Mouse (Mus musculus) liver, embryonic 13.5 days (tissue): ENCODE data around the gene Vmn2r63. TPM values are rescaled to one million over a fixed set of nuclear protein-coding genes. Genes with fewer than 3 reads are reported as not detected.
"Not testable (repeated sequence)": the region's sequence is repeated elsewhere in the genome, so short reads cannot be mapped to it uniquely, and the experiment has no call there.

Experiments used
- ATAC-seq: fragments of 200-750 bp; cut with Nextera tagmentation; 2 replicates; pipeline ENCODE4 v1.8.0; 2017; ENCODE audit warnings: low read depth, mild to moderate bottlenecking, moderate number of reproducible peaks, moderate library complexity
- DNase-seq: peaks from one replicate; pipeline ENCODE4 v3.0.0; 2022
- H3K27ac ChIP-seq: fragments of 300-500 bp; sonication (generic); 2 replicates; pipeline ENCODE4 v1.5.1; 2015; ENCODE audit warnings: moderate library complexity, mild to moderate bottlenecking, inconsistent platforms
- H3K27me3 ChIP-seq: fragments of 300-500 bp; sonication (generic); 2 replicates; pipeline ENCODE4 v1.6.1; 2015; ENCODE audit warnings: mild to moderate bottlenecking, inconsistent platforms
- H3K36me3 ChIP-seq: fragments of 300-500 bp; sonication (generic); 2 replicates; pipeline ENCODE4 v1.6.1; 2015; ENCODE audit warnings: mild to moderate bottlenecking, inconsistent platforms
- H3K4me1 ChIP-seq: fragments of 300-500 bp; sonication (generic); replicated peaks from 2 replicates; pipeline ENCODE4 v1.6.1; 2015; ENCODE audit warnings: inconsistent platforms
- H3K4me2 ChIP-seq: fragments of 300-500 bp; sonication (generic); 2 replicates; pipeline ENCODE4 v1.6.1; 2015; ENCODE audit warnings: inconsistent platforms, mild to moderate bottlenecking, moderate library complexity
- H3K4me3 ChIP-seq: fragments of 300-500 bp; sonication (generic); replicated peaks from 2 replicates; pipeline ENCODE4 v1.5.1; 2015; ENCODE audit warnings: mild to moderate bottlenecking, inconsistent platforms
- H3K9ac ChIP-seq: fragments of 300-500 bp; sonication (generic); 2 replicates; pipeline ENCODE4 v1.6.1; 2015; ENCODE audit warnings: mild to moderate bottlenecking, inconsistent platforms
- H3K9me3 ChIP-seq: fragments of 300-500 bp; sonication (generic); replicated peaks from 2 replicates; pipeline ENCODE4 v1.6.1; 2016; ENCODE audit warnings: inconsistent platforms
- WGBS: fragments of 180-500 bp; shearing (Covaris S2); methylation state at CpG from one replicate; pipeline ENCODE4 v1.1.7; 2015; ENCODE audit not compliant: insufficient replicate concordance; 5-methylcytosine and 5-hydroxymethylcytosine counted together
- microRNA-seq: library from miRNA; unstranded; fragments of <30 nt; microRNA quantifications from one replicate; pipeline ENCODE4, GENCODE M21; 2016
- polyA plus RNA-seq: library from polyadenylated mRNA; unstranded; fragments of >200 nt; fragmentation: Nextera tagmentation; extraction: Ambion mirVana; gene quantifications from 2 replicates; pipeline ENCODE4 v1.2.1, GENCODE M21; 2015

Vmn2r63 gene
- not detected in 2 replicates for polyA plus RNA-seq

- not testable (repeated sequence) for H3K36me3 ChIP-seq, H3K4me1 ChIP-seq, ATAC-seq, DNase-seq, H3K4me3 ChIP-seq, H3K9me3 ChIP-seq, H3K27ac ChIP-seq, H3K4me2 ChIP-seq, H3K9ac ChIP-seq, H3K27me3 ChIP-seq
Observed at GRCm38 (mm10) chr7:42933722-42934121, at the start of gene Vmn2r63. Vmn2r63 (minus strand) TSS chr7:42933822.

- 62% methylated on average over 10 of the region's 10 CpGs for WGBS
- no peak overlapping the region for H3K9ac ChIP-seq
- H3K27ac ChIP-seq, result no peak overlapping the region
- H3K9me3 ChIP-seq, result peaks cover 12% of the 10 kb centered on the region; the same call in 1 of the 2 replicates
- no peaks in the 10 kb centered on the region for H3K36me3 ChIP-seq
- no peak for ATAC-seq
- 0 out of 2 replicates have a peak overlapping the region, but pooled peaks have one; percentile 0 for H3K4me2 ChIP-seq
- H3K4me3 ChIP-seq, result no peak overlapping the region; the same call in 1 of the 2 replicates
- H3K4me1 ChIP-seq, result no peaks in the 10 kb centered on the region
- no peak for DNase-seq
- H3K27me3 ChIP-seq, result no peaks in the 10 kb centered on the region
Observed at GRCm38 (mm10) chr7:42980739-42981138, 47.1 kb upstream of the Vmn2r63 start.

GRCm38 (mm10) chr7:42980098-42980497 lies 46.5 kb upstream of the Vmn2r63 start:
- Histone ChIP-seq H3K27ac (no peak overlapping the region), H3K36me3 (no peaks in the 10 kb centered on the region), H3K4me2 (0 out of 2 replicates have a peak overlapping the region, but pooled peaks have one; percentile 0), H3K9ac (no peak overlapping the region), H3K4me1 (no peaks in the 10 kb centered on the region), H3K4me3 (peak overlapping the region; percentile 12; the same call in 1 of the 2 replicates), H3K27me3 (no peaks in the 10 kb centered on the region), H3K9me3 (peaks cover 12% of the 10 kb centered on the region; the same call in 1 of the 2 replicates)
- ATAC-seq (no peak), DNase-seq (peak; percentile 0)
- WGBS, result 35% methylated on average over 11 of the region's 11 CpGs

GRCm38 (mm10) chr7:42965246-42965645 lies 31.6 kb upstream of the Vmn2r63 start:
- no peaks in the 10 kb centered on the region for H3K4me1 ChIP-seq
- no peak overlapping the region for H3K9ac ChIP-seq
- peaks cover 18% of the 10 kb centered on the region for H3K9me3 ChIP-seq
- H3K36me3 ChIP-seq, result no peaks in the 10 kb centered on the region
- no peak overlapping the region for H3K4me2 ChIP-seq
- ATAC-seq, result no peak
- H3K27ac ChIP-seq, result no peak overlapping the region
- no peak for DNase-seq
- H3K27me3 ChIP-seq, result no peaks in the 10 kb centered on the region
- WGBS, result 51% methylated on average over 9 of the region's 9 CpGs
- H3K4me3 ChIP-seq, result no peak overlapping the region

- not testable (repeated sequence) for H3K36me3 ChIP-seq, H3K4me2 ChIP-seq, H3K9ac ChIP-seq, ATAC-seq, H3K27me3 ChIP-seq, H3K9me3 ChIP-seq, H3K4me3 ChIP-seq, H3K27ac ChIP-seq, DNase-seq, H3K4me1 ChIP-seq
- 50% methylated on average over 2 of the region's 2 CpGs for WGBS
Observed at GRCm38 (mm10) chr7:42898067-42898466, 35.6 kb downstream of the Vmn2r63 start.

GRCm38 (mm10) chr7:42878090-42878489 lies 55.5 kb downstream of the Vmn2r63 start:
- ATAC-seq, result no peak
- no peak overlapping the region for H3K9ac ChIP-seq
- no peaks in the 10 kb centered on the region; the same call in 1 of the 2 replicates for H3K9me3 ChIP-seq
- H3K36me3 ChIP-seq, result no peaks in the 10 kb centered on the region
- no peak for DNase-seq
- no peaks in the 10 kb centered on the region for H3K27me3 ChIP-seq
- 40% methylated on average over 23 of the region's 23 CpGs for WGBS
- no peak overlapping the region for H3K27ac ChIP-seq
- no peak overlapping the region for H3K4me3 ChIP-seq
- no peaks in the 10 kb centered on the region for H3K4me1 ChIP-seq
- no peak overlapping the region for H3K4me2 ChIP-seq

- not testable (repeated sequence) for ATAC-seq, H3K27ac ChIP-seq, H3K4me2 ChIP-seq, H3K4me3 ChIP-seq, H3K27me3 ChIP-seq, H3K9ac ChIP-seq, DNase-seq, H3K36me3 ChIP-seq, H3K4me1 ChIP-seq, H3K9me3 ChIP-seq
- 72% methylated on average over 8 of the region's 8 CpGs for WGBS
Observed at GRCm38 (mm10) chr7:42866801-42867458, 66.7 kb downstream of the Vmn2r63 start, which contains the start of gene Gm2381. Gm2381 (minus strand) TSS chr7:42867234.

Small RNA genes within 50 kb of the gene (microRNA-seq; reads per million reads assigned to microRNA genes)
- not detected for gene Gm23256

Other genes starting within 250 kb of the Vmn2r63 start
- 2.1 and 2.6 TPM in 2 replicates for gene Zfp975, start 241.1 kb downstream of the Vmn2r63 start, polyA plus RNA-seq
- gene Gm17067, start 206.8 kb downstream of the Vmn2r63 start, polyA plus RNA-seq, result not detected in 2 replicates
- gene Vmn2r62, start 140.3 kb downstream of the Vmn2r63 start, polyA plus RNA-seq, result not detected in 2 replicates
- not detected in 2 replicates for gene Gm2381, start 66.6 kb downstream of the Vmn2r63 start, polyA plus RNA-seq
- gene Gm9268, start 84.9 kb upstream of the Vmn2r63 start, polyA plus RNA-seq, result not detected in 2 replicates
- gene Zfp936, start 180.4 kb upstream of the Vmn2r63 start, polyA plus RNA-seq, result not detected in 2 replicates